Mouse (Mus musculus) CH12.LX (cell line): ENCODE data around the gene Krt90. TPM values are rescaled to one million over a fixed set of nuclear protein-coding genes. Genes with fewer than 3 reads are reported as not detected.
"Not testable (repeated sequence)": the region's sequence is repeated elsewhere in the genome, so short reads cannot be mapped to it uniquely, and the experiment has no call there.

ENCODE experiments used
- DNase-seq: peaks from one replicate; pipeline ENCODE4 v3.0.0-alpha.2; 2013; ENCODE audit errors: extremely low read depth
- H3K27ac ChIP-seq: 2 replicates; pipeline ENCODE4 v1.5.1; 2012; ENCODE audit warnings: low read depth, mild to moderate bottlenecking, control low read depth, moderate library complexity; ENCODE audit not compliant: insufficient read depth
- H3K27me3 ChIP-seq: replicated peaks from 2 replicates; pipeline ENCODE3; 2012; ENCODE audit warnings: inconsistent platforms
- H3K36me3 ChIP-seq, 2 experiments: replicated peaks in 1 of 2; 2 replicates each; pipeline versions ENCODE3 to v1.6.1; 2012; ENCODE audit warnings: inconsistent platforms in 1 of 2, low read length in 1 of 2, mild to moderate bottlenecking in 1 of 2, mixed read lengths in 1 of 2, moderate library complexity in 1 of 2; ENCODE audit not compliant: control insufficient read depth in 1 of 2, insufficient read depth in 1 of 2
- H3K4me1 ChIP-seq, 2 experiments: 2 replicates each; pipeline ENCODE4 v1.6.1; 2012; ENCODE audit warnings: inconsistent platforms in 1 of 2, moderate library complexity in 1 of 2; ENCODE audit not compliant: insufficient read depth in 2 of 2, control insufficient read depth in 1 of 2
- H3K4me2 ChIP-seq: 2 replicates; pipeline ENCODE4 v1.6.1; 2012; ENCODE audit warnings: low read depth, mild to moderate bottlenecking, control low read depth; ENCODE audit not compliant: poor library complexity, insufficient read depth, severe bottlenecking
- H3K4me3 ChIP-seq, 3 experiments: fragments of 150-350 bp in 1 of 3; sonication (generic) in 1 of 3; replicated peaks in 1 of 3; 2 replicates each; pipeline versions ENCODE3 to v1.5.1; 2011 to 2012; ENCODE audit warnings: low read depth in 2 of 3, low read length in 2 of 3, mild to moderate bottlenecking in 2 of 3, moderate library complexity in 2 of 3, control low read depth in 1 of 3, improper control_type of control experiment in 1 of 3, inconsistent platforms in 1 of 3, mixed read lengths in 1 of 3; ENCODE audit not compliant: poor library complexity in 1 of 3
- H3K79me2 ChIP-seq: replicated peaks from 2 replicates; pipeline ENCODE4 v1.6.1; 2012; ENCODE audit warnings: mild to moderate bottlenecking, moderate library complexity; ENCODE audit not compliant: control insufficient read depth, poor library complexity, insufficient read depth, severe bottlenecking; ENCODE audit errors: extremely low read depth
- H3K9ac ChIP-seq: 2 replicates; pipeline ENCODE4 v1.6.1; 2012; ENCODE audit warnings: low read depth, mild to moderate bottlenecking, control low read depth, moderate library complexity; ENCODE audit not compliant: insufficient read depth
- H3K9me3 ChIP-seq: replicated peaks from 2 replicates; pipeline ENCODE3; 2012; ENCODE audit warnings: low read length, inconsistent platforms, mixed read lengths
- BHLHE40 ChIP-seq: IDR thresholded peaks from 2 replicates; pipeline ENCODE4 v1.6.1; 2011; ENCODE audit warnings: mild to moderate bottlenecking, low read depth, low read length, improper control_type of control experiment
- CTCF ChIP-seq, 2 experiments: IDR thresholded peaks in 1 of 2; conservative IDR thresholded peaks in 1 of 2; 2 replicates each; pipeline ENCODE4 v1.5.1; 2011 to 2012; ENCODE audit warnings: low read depth in 2 of 2, low read length in 2 of 2, improper control_type of control experiment in 1 of 2, inconsistent platforms in 1 of 2, mild to moderate bottlenecking in 1 of 2, moderate library complexity in 1 of 2
- HCFC1 ChIP-seq: IDR thresholded peaks from 2 replicates; pipeline ENCODE4 v1.6.1; 2012; ENCODE audit warnings: low read depth, mild to moderate bottlenecking, inconsistent platforms, low read length, improper control_type of control experiment
- IRF4 ChIP-seq: IDR thresholded peaks from 2 replicates; pipeline ENCODE4 v1.6.1; 2014; ENCODE audit warnings: low read depth, mild to moderate bottlenecking, inconsistent platforms, low read length, improper control_type of control experiment
- JUN ChIP-seq: IDR thresholded peaks from 2 replicates; pipeline ENCODE4 v1.6.1; 2011; ENCODE audit warnings: low read depth, mild to moderate bottlenecking, low read length, improper control_type of control experiment, moderate library complexity; ENCODE audit not compliant: insufficient read depth
- KAT2A ChIP-seq: IDR thresholded peaks from 2 replicates; pipeline ENCODE4 v1.6.1; 2012; ENCODE audit warnings: low read length, improper control_type of control experiment, inconsistent platforms; ENCODE audit not compliant: insufficient replicate concordance
- MYC ChIP-seq: IDR thresholded peaks from 2 replicates; pipeline ENCODE4 v1.6.1; 2011; ENCODE audit warnings: low read depth, mild to moderate bottlenecking, improper control_type of control experiment, low read length
- NELFE ChIP-seq: IDR thresholded peaks from 2 replicates; pipeline ENCODE4 v1.6.1; 2011; ENCODE audit warnings: low read depth, low read length, improper control_type of control experiment
- NRF1 ChIP-seq: IDR thresholded peaks from 2 replicates; pipeline ENCODE4 v1.6.1; 2014; ENCODE audit warnings: low read depth, mild to moderate bottlenecking, inconsistent platforms, low read length, improper control_type of control experiment, moderate library complexity
- PAX5 ChIP-seq: IDR thresholded peaks from 2 replicates; pipeline ENCODE4 v1.6.1; 2012; ENCODE audit warnings: low read length, inconsistent platforms, mixed read lengths
- RAD21 ChIP-seq: IDR thresholded peaks from 2 replicates; pipeline ENCODE4 v1.6.1; 2011; ENCODE audit warnings: low read depth, mild to moderate bottlenecking, low read length, improper control_type of control experiment, moderate library complexity
- SMC3 ChIP-seq: IDR thresholded peaks from 2 replicates; pipeline ENCODE4 v1.6.1; 2011; ENCODE audit warnings: low read depth, low read length, improper control_type of control experiment
- ZC3H11A ChIP-seq: IDR thresholded peaks from 2 replicates; pipeline ENCODE4 v1.6.1; 2012; ENCODE audit warnings: low read depth, mild to moderate bottlenecking, inconsistent platforms, low read length, improper control_type of control experiment
- ZMIZ1 ChIP-seq: IDR thresholded peaks from 2 replicates; pipeline ENCODE4 v1.6.1; 2012; ENCODE audit warnings: low read depth, mild to moderate bottlenecking, inconsistent platforms, low read length, improper control_type of control experiment
- dilution Hi-C: fragments of 300-500 bp; cut with MboI; formaldehyde crosslinking; loops from 2 replicates; pipeline ENCODE4 v1.14.3; 2020; ENCODE audit warnings: low sequenced_read_pairs; ENCODE audit not compliant: extremely low pct_unique_long_range_greater_than_20kb, extremely low pct_ligation_motif_present
- in situ Hi-C: fragments of 300-500 bp; cut with MboI; formaldehyde crosslinking; loops from 3 replicates; pipeline ENCODE4 v1.14.3; 2019; ENCODE audit warnings: low sequenced_read_pairs, low pct_ligation_motif_present, low pct_unique_long_range_greater_than_20kb, mixed read lengths
- polyA plus RNA-seq: library from polyadenylated mRNA; unstranded; fragments of >175 nt; gene quantifications from 2 replicates; pipeline ENCODE4 v1.2.1, GENCODE M21; 2012; ENCODE audit warnings: low read depth; ENCODE audit not compliant: insufficient read length
- total RNA-seq, 2 experiments: library from RNA; depleted of rRNA; stranded (reverse); fragments of 300-350 nt in 1 of 2; fragments of >200 nt in 1 of 2; gene quantifications; 2 replicates each; pipeline ENCODE4 v1.2.3; 2012 to 2014

Gene Krt90
- total and polyA plus RNA-seq, 3 experiments, result not detected

DNA sequence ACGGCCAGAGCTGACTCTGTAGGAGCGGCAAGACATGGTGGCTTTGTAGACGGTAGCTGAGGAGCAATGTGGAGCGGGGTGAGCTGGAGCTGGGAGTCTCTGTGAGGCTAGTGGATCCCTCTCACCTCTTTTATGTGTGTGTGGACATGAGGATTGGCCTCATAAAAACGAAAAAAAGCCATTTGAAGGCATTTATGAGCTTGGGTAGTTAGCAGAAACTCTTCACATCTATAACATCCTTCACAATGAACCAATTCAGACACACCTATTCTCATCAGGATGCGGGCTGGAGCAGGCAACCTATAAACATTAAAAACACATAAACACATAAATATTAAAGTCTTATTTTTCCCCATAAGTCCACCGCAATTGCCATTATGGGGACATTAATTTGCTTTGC lies 30.0 kb downstream of the Krt90 start, which contains the start of gene Krt84:
Gene Krt84 (minus strand): TSS at position 101 of the 400 bp plus-strand sequence.
- H3K79me2 ChIP-seq, result no peaks in the 10 kb centered on the region
- H3K9ac ChIP-seq, result no peak within 1 kb of the TSS
- TF ChIP-seq ZMIZ1, result no peak
- no peak for TF ChIP-seq JUN
- dilution Hi-C loops (no loop called here), in situ Hi-C loops (no loop called here)
- H3K27me3 ChIP-seq, result peaks cover 94% of the 10 kb centered on the region
- no peak for DNase-seq
- H3K4me2 ChIP-seq, result no peak within 1 kb of the TSS
- no peak within 1 kb of the TSS for H3K4me3 ChIP-seq
- no peak within 1 kb of the TSS for H3K27ac ChIP-seq
- H3K9me3 ChIP-seq, result no peaks in the 10 kb centered on the region
- H3K4me1 ChIP-seq, result no peaks in the 10 kb centered on the region
- H3K36me3 ChIP-seq, result no peaks in the 10 kb centered on the region

DNA sequence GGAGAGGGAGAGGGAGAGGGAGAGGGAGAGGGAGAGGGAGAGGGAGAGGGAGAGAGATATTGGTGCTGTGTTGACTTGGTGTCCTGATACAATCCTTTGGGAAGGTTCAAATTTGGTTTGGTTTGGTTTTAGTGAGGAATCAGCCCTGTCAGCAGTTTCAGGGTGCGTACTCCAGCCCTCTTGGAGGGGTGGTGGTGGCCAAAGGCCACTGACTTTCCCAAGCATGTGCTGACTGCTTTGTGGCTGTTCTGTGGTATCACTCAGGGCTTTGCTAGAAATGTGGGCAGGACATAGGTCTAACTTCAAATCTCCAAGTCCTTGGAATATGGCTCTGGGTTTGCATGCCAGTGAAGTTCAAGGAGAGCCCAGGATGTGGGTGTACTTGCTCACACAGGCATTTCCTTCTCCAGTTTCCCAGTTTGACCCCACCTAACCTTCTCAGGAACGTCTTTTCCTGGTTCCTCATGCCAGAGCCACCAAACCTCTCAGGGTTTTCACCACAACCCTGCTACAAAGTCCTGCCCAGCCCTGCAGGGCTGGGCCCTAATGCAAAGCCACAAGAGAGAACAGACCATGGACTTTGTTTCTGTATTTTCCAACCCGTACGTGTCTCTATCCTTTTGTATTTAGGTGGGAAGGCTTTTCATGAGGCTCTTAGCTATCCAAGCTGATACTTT lies 40.1 kb downstream of the Krt90 start:
- H3K4me2 ChIP-seq, result no peak overlapping the region
- no peak for TF ChIP-seq IRF4
- TF ChIP-seq BHLHE40, result no peak
- no peak for TF ChIP-seq NELFE
- TF ChIP-seq KAT2A, result no peak
- TF ChIP-seq NRF1, result no peak
- TF ChIP-seq JUN, result no peak
- TF ChIP-seq ZMIZ1, result no peak
- DNase-seq, result no peak
- H3K4me1 ChIP-seq, result no peaks in the 10 kb centered on the region
- in situ Hi-C loops, result loop anchor here (10.0 kb wide), 1 partner anchor 452 kb away; no protein-coding TSS in a partner anchor
- no peaks in the 10 kb centered on the region for H3K36me3 ChIP-seq
- H3K9me3 ChIP-seq, result no peaks in the 10 kb centered on the region
- H3K9ac ChIP-seq, result no peak overlapping the region
- dilution Hi-C loops, result no loop called here
- H3K4me3 ChIP-seq, result no peak overlapping the region
- H3K27ac ChIP-seq, result no peak overlapping the region
- H3K79me2 ChIP-seq, result no peaks in the 10 kb centered on the region
- H3K27me3 ChIP-seq, result peaks cover 91% of the 10 kb centered on the region

- no peak overlapping the region for H3K27ac ChIP-seq
- H3K4me1 ChIP-seq, result no peaks in the 10 kb centered on the region
- TF ChIP-seq MYC (peak; percentile 55; the same call in 1 of the 2 replicates), CTCF (conservative IDR thresholded peaks at IDR 0.05 in 1 of 2, IDR thresholded peaks at IDR 0.05 in 1 of 2; ENCODE audit: low read depth in 2 of 2, low read length in 2 of 2) (peak; percentile 42 to 89), NELFE (no peak; the same call in 1 of the 2 replicates), ZC3H11A (peak; percentile 62), PAX5 (no peak), HCFC1 (no peak), SMC3 (peak; percentile 84), RAD21 (peak; percentile 90)
- in situ Hi-C loops (loop anchor here (10.0 kb wide), 1 partner anchor 455 kb away; no protein-coding TSS in a partner anchor), dilution Hi-C loops (no loop called here)
- H3K4me2 ChIP-seq, result no peak overlapping the region
- peaks cover 4% of the 10 kb centered on the region for H3K9me3 ChIP-seq
- H3K27me3 ChIP-seq, result peaks cover 73% of the 10 kb centered on the region
- no peaks in the 10 kb centered on the region for H3K79me2 ChIP-seq
- H3K4me3 ChIP-seq, result no peak overlapping the region
- no peaks in the 10 kb centered on the region for H3K36me3 ChIP-seq
- no peak overlapping the region for H3K9ac ChIP-seq
- peak; percentile 63 for DNase-seq
Observed at GRCm38 (mm10) chr15:101519792-101520191, 43.0 kb downstream of the Krt90 start.

DNA sequence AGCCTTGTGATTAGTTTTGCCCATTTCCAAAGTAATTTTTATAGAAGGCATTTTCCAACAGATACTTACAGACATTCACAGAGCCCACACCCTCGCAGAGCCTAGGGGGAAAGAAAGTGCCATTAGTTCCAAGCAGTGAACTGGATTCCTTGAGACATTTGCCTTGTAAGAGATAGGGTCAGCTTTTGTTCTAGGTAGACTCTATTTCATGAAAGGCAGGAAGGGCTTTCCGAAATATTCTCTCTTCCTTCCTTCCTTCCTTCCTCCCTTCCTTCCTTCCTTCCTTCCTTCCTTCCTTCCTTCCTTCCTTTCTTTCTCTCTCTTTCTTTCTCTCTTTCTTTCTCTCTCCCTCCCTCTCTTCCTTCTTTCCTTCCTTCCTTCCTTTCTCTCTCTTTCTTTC lies 45.6 kb downstream of the Krt90 start, which contains the start of gene Gm49425:
Gene Gm49425 (minus strand): TSS at position 101 of the 400 bp plus-strand sequence.
- H3K27ac ChIP-seq, in situ Hi-C loops, H3K36me3 ChIP-seq, H3K4me3 ChIP-seq, H3K4me2 ChIP-seq, H3K79me2 ChIP-seq, H3K4me1 ChIP-seq, DNase-seq, dilution Hi-C loops, H3K9ac ChIP-seq, H3K9me3 ChIP-seq: not testable (repeated sequence)
- H3K27me3 ChIP-seq, result peaks cover 76% of the 10 kb centered on the region
